Mouse (Mus musculus) brain, adult 2 months (tissue): Measurements from ENCODE around the gene Cpsf4.
"Not testable (repeated sequence)": the region's sequence is repeated elsewhere in the genome, so short reads cannot be mapped to it uniquely, and the experiment has no call there.

Source experiments
- DNase-seq: peaks from one replicate; pipeline ENCODE4 v3.0.0; 2011; ENCODE audit warnings: low read depth, low spot score

Cpsf4 gene

GRCm38 (mm10) chr5:145178461-145178980, 11.5 kb downstream of the Cpsf4 start:
- DNase-seq: peak; percentile 21

GRCm38 (mm10) chr5:145185244-145185643, 18.2 kb downstream of the Cpsf4 start:
- no peak for DNase-seq

GRCm38 (mm10) chr5:145189416-145189815, 22.4 kb downstream of the Cpsf4 start:
- no peak for DNase-seq

GRCm38 (mm10) chr5:145190373-145190772, 23.4 kb downstream of the Cpsf4 start:
- no peak for DNase-seq

GRCm38 (mm10) chr5:145190875-145191798, 24.1 kb downstream of the Cpsf4 start:
- DNase-seq: peak; percentile 98

- DNase-seq: no peak
Measured at GRCm38 (mm10) chr5:145191962-145192361, 24.9 kb downstream of the Cpsf4 start, which contains the start of gene Atp5j2. Gene Atp5j2, minus strand, starts transcription at chr5:145192062.

- no peak for DNase-seq
Measured at GRCm38 (mm10) chr5:145200387-145200786, 33.4 kb downstream of the Cpsf4 start.

- DNase-seq: peak; percentile 97
Measured at GRCm38 (mm10) chr5:145201321-145201991, 34.4 kb downstream of the Cpsf4 start, which contains the start of gene Zkscan14. Gene Zkscan14, minus strand, starts transcription at chr5:145201868.

GRCm38 (mm10) chr5:145202446-145202845, 35.4 kb downstream of the Cpsf4 start:
- no peak for DNase-seq

- peak; percentile 100 for DNase-seq
Measured at GRCm38 (mm10) chr5:145203936-145204691, 37.1 kb downstream of the Cpsf4 start, which contains the start of gene Zkscan5. Gene Zkscan5, plus strand, starts transcription at chr5:145204562.

- no peak for DNase-seq
Measured at GRCm38 (mm10) chr5:145205041-145205440, 38.0 kb downstream of the Cpsf4 start.

- DNase-seq: no peak
Measured at GRCm38 (mm10) chr5:145207385-145207784, 40.4 kb downstream of the Cpsf4 start.

- no peak for DNase-seq
Measured at GRCm38 (mm10) chr5:145207954-145208353, 40.9 kb downstream of the Cpsf4 start.

GRCm38 (mm10) chr5:145208391-145208790, 41.4 kb downstream of the Cpsf4 start:
- not testable (repeated sequence) for DNase-seq

- DNase-seq: no peak
Measured at GRCm38 (mm10) chr5:145211340-145211739, 44.3 kb downstream of the Cpsf4 start.

GRCm38 (mm10) chr5:145212216-145212615, 45.2 kb downstream of the Cpsf4 start:
- no peak for DNase-seq

GRCm38 (mm10) chr5:145213505-145213904, 46.5 kb downstream of the Cpsf4 start:
- DNase-seq: no peak

- DNase-seq: peak; percentile 29
Measured at GRCm38 (mm10) chr5:145214679-145215078, 47.7 kb downstream of the Cpsf4 start.

GRCm38 (mm10) chr5:145217746-145218145, 50.7 kb downstream of the Cpsf4 start:
- no peak for DNase-seq

- DNase-seq: no peak
Measured at GRCm38 (mm10) chr5:145218206-145218605, 51.2 kb downstream of the Cpsf4 start.

- DNase-seq: no peak
Measured at GRCm38 (mm10) chr5:145218671-145219070, 51.7 kb downstream of the Cpsf4 start.
